ENCODE assay signal across 9 mouse cellular contexts in genomic region chr4:54966161-54966806, GRCm38 (mm10). TPM values are rescaled to one million over a fixed set of nuclear protein-coding genes. Genes with fewer than 3 reads are reported as not detected.
DNase-seq lines count a peak whose midpoint lies in the region; ATAC-seq lines count a peak whose summit lies in the region.
"Had no signal": no experiment of that assay in that cellular context is flagged by ENCODE, and none has a peak within 500 bp of the region (broad histone marks: within the 10 kb centered on the region; RNA-seq: fewer than 3 reads in every experiment).

No protein-coding gene starts in this region.

- H3K27ac ChIP-seq in forebrain, embryonic 15.5 days (replicated peaks) = peak overlapping the region; percentile 49
- peak overlapping the region; percentile 76 for H3K27ac ChIP-seq in hindbrain, embryonic 14.5 days

- H3K36me3 ChIP-seq in forebrain, embryonic 15.5 days = no peaks in the 10 kb centered on the region; the same call in 1 of the 2 replicates
- H3K36me3 ChIP-seq in hindbrain, embryonic 14.5 days (replicated peaks; ENCODE audit: control insufficient read depth, insufficient read depth) = no peaks in the 10 kb centered on the region; the same call in 1 of the 2 replicates

- H3K4me2 ChIP-seq in forebrain, embryonic 15.5 days (replicated peaks) = peak overlapping the region; percentile 14; the same call in 1 of the 2 replicates
- H3K4me2 ChIP-seq in hindbrain, embryonic 14.5 days (replicated peaks) = peak overlapping the region; percentile 36

- peaks cover 48% of the 10 kb centered on the region for H3K4me1 ChIP-seq in forebrain, embryonic 15.5 days
- peaks cover 47% of the 10 kb centered on the region for H3K4me1 ChIP-seq in hindbrain, embryonic 14.5 days (replicated peaks; ENCODE audit: control insufficient read depth, insufficient read depth, low read length)

- H3K9ac ChIP-seq in forebrain, embryonic 15.5 days (replicated peaks) = no peak overlapping the region
- peak overlapping the region; percentile 40 for H3K9ac ChIP-seq in hindbrain, embryonic 14.5 days

- WGBS in forebrain, embryonic 15.5 days = 49% methylated on average over 17 of the region's 17 CpGs
- 46% methylated on average over 17 of the region's 17 CpGs for WGBS in hindbrain, embryonic 14.5 days

- DNase-seq in urinary bladder, postnatal 36 days (ENCODE audit: low spot score in 2 of 2) = peak; percentile 42 to 44
- no peak for DNase-seq in urinary bladder, adult 2 months (ENCODE audit: low spot score)
- DNase-seq in hindbrain, embryonic 14.5 days (ENCODE audit: low spot score) = no peak
- peak; percentile 54 to 75 for DNase-seq in left cerebral cortex, adult 8-10 months (ENCODE audit: low spot score in 2 of 2)
- peak; percentile 63 for DNase-seq in mesoderm, embryonic 11.5 days (ENCODE audit: low read depth, low spot score)
- no peak for DNase-seq in natural killer cell, adult 2 months (ENCODE audit: low spot score in 2 of 2)

- no peaks in the 10 kb centered on the region for H3K9me3 ChIP-seq in forebrain, embryonic 15.5 days
- no peaks in the 10 kb centered on the region for H3K9me3 ChIP-seq in hindbrain, embryonic 14.5 days (ENCODE audit: control insufficient read depth, low read length)

- H3K27me3 ChIP-seq in forebrain, embryonic 15.5 days = no peaks in the 10 kb centered on the region
- H3K27me3 ChIP-seq in hindbrain, embryonic 14.5 days (ENCODE audit: control insufficient read depth, insufficient read depth, low read length) = no peaks in the 10 kb centered on the region

- ATAC-seq in forebrain, embryonic 15.5 days (replicated peaks) = peak; percentile 44; the same call in 1 of the 2 replicates
- peak; percentile 38 for ATAC-seq in hindbrain, embryonic 14.5 days (ENCODE audit: low FRiP score)
- ATAC-seq in megakaryocyte-erythroid progenitor cell, adult 5-6 weeks (replicated peaks; ENCODE audit: low FRiP score, low TSS enrichment, poor library complexity, severe bottlenecking) = no peak

- H3K4me3 ChIP-seq in forebrain, embryonic 15.5 days = no peak overlapping the region
- no peak overlapping the region for H3K4me3 ChIP-seq in hindbrain, embryonic 14.5 days (replicated peaks; ENCODE audit: low read length)

RNA-seq across cellular contexts. Expression of gene Zfp462, which starts 21.4 kb away (rescaled TPM):
- 7.8 and 7.9 TPM in 2 replicates for polyA plus RNA-seq in urinary bladder, adult 2 months (2012; rRNA removed)
- 21.0 and 21.9 TPM in 2 replicates for polyA plus RNA-seq in forebrain, embryonic 15.5 days (2015; fragmentation: Nextera tagmentation; extraction: Ambion mirVana)
- 12.9 and 13.8 TPM in 2 replicates for polyA plus RNA-seq in hindbrain, embryonic 14.5 days (2014; fragmentation: Nextera tagmentation; extraction: Ambion mirVana)
- total RNA-seq in left cerebral cortex, adult 8-10 months (2022) = 10 to 100 TPM; 48.8 to 65.3 (median 59.6) TPM
- 1.0 TPM in 1 of 2 replicates, not detected in the other for total RNA-seq in megakaryocyte-erythroid progenitor cell, adult 5-6 weeks (2014; fragmentation: Nextera tagmentation)
- total RNA-seq in megakaryocyte-erythroid progenitor cell, adult 5-6 weeks (2017) = 0.57 and 0.99 TPM in 2 replicates
- total RNA-seq: neutrophil, adult 5-6 weeks had no signal

Comparison
In these comparisons a context has a peak if more than half of its experiments do, and no peak if none do; other contexts are left out.
1. DNase-seq: peak in urinary bladder, postnatal 36 days (2 of 2), left cerebral cortex, adult 8-10 months (2 of 2) and mesoderm, embryonic 11.5 days (single experiment); none in urinary bladder, adult 2 months (single experiment), hindbrain, embryonic 14.5 days (single experiment) and natural killer cell, adult 2 months (0 of 2).